In genomic region chr10:98494354-98494753, GRCm38 (mm10) we compare ENCODE assay signal across 8 mouse cellular contexts.
A peak's percentile ranks its signal among the peaks of the same experiment; 100 is the strongest.
DNase-seq lines count a peak whose midpoint lies in the region; ATAC-seq and TF ChIP-seq lines count a peak whose summit lies in the region.

No protein-coding gene starts in this region.

- no peak overlapping the region for H3K9ac ChIP-seq in ES-Bruce4 (ENCODE audit: low read depth, poor library complexity, severe bottlenecking)
- no peak overlapping the region for H3K9ac ChIP-seq in lung, postnatal 0 days (replicated peaks; ENCODE audit: low read depth)

- peak; percentile 57 for DNase-seq in forebrain, embryonic 10.5 days (ENCODE audit: extremely low spot score, low spot score)
- peak; percentile 67 to 74 for DNase-seq in heart, postnatal 36 days
- peak; percentile 50 to 55 for DNase-seq in layer of hippocampus, adult 8-10 months (ENCODE audit: low spot score in 2 of 2)
- peak; percentile 82 for DNase-seq in lung, postnatal 0 days (ENCODE audit: low spot score)
- peak; percentile 76 for DNase-seq in retina, embryonic 14.5 days (ENCODE audit: low spot score)
- peak; percentile 75 for DNase-seq in thymus, postnatal 4 days

- H3K27ac ChIP-seq in ES-Bruce4 (ENCODE audit: insufficient read depth, low read length), result no peak overlapping the region
- no peak overlapping the region for H3K27ac ChIP-seq in bone marrow, adult 2 months (ENCODE audit: control insufficient read depth, insufficient read depth, low read depth, low read length, poor library complexity)
- H3K27ac ChIP-seq in forebrain, embryonic 10.5 days, result no peak overlapping the region
- no peak overlapping the region for H3K27ac ChIP-seq in lung, postnatal 0 days (ENCODE audit: low read length)

- H3K4me1 ChIP-seq in ES-Bruce4 (ENCODE audit: control insufficient read depth, insufficient read depth, low read length), result no peaks in the 10 kb centered on the region
- H3K4me1 ChIP-seq in bone marrow, adult 2 months (ENCODE audit: control insufficient read depth, insufficient read depth, low read length), result no peaks in the 10 kb centered on the region
- H3K4me1 ChIP-seq in forebrain, embryonic 10.5 days, result no peaks in the 10 kb centered on the region
- H3K4me1 ChIP-seq in lung, postnatal 0 days (ENCODE audit: insufficient read depth, low read depth, low read length), result no peaks in the 10 kb centered on the region

- intact Hi-C loops in heart, postnatal 36 days (cut with DNase I), result loop anchor here (1.0 to 10.0 kb wide), 3 partner anchors 418 to 591 kb away; partner anchors contain the start of gene Atp2b1

- no peaks in the 10 kb centered on the region for H3K9me3 ChIP-seq in ES-Bruce4 (replicated peaks; ENCODE audit: control insufficient read depth, insufficient read depth, low read length, poor library complexity, severe bottlenecking)
- H3K9me3 ChIP-seq in forebrain, embryonic 10.5 days, result no peaks in the 10 kb centered on the region
- H3K9me3 ChIP-seq in lung, postnatal 0 days (ENCODE audit: low read length), result no peaks in the 10 kb centered on the region

- H3K4me2 ChIP-seq in lung, postnatal 0 days (replicated peaks; ENCODE audit: low read depth, low read length), result no peak overlapping the region

- no peak for TF ChIP-seq POLR2A in ES-Bruce4 (IDR thresholded peaks at IDR 0.05; ENCODE audit: insufficient read depth, low read length)
- no peak for TF ChIP-seq POLR2A in bone marrow, adult 2 months (IDR thresholded peaks at IDR 0.05; ENCODE audit: borderline replicate concordance, control insufficient read depth, low read depth, low read length)

- no peak for TF ChIP-seq EP300 in ES-Bruce4 (IDR thresholded peaks at IDR 0.05; ENCODE audit: insufficient read depth, low read depth, low read length)
- no peak for TF ChIP-seq EP300 in lung, postnatal 0 days (IDR thresholded peaks at IDR 0.05)

- no peak overlapping the region for H3K4me3 ChIP-seq in ES-Bruce4 (ENCODE audit: low read depth, low read length)
- no peak overlapping the region for H3K4me3 ChIP-seq in bone marrow, adult 2 months (replicated peaks; ENCODE audit: control insufficient read depth, low read depth, low read length)
- no peak overlapping the region for H3K4me3 ChIP-seq in forebrain, embryonic 10.5 days
- H3K4me3 ChIP-seq in lung, postnatal 0 days (ENCODE audit: low read depth, low read length), result no peak overlapping the region

- ATAC-seq in lung, postnatal 0 days, result peak; percentile 68

- no peaks in the 10 kb centered on the region for H3K36me3 ChIP-seq in ES-Bruce4 (ENCODE audit: control insufficient read depth, insufficient read depth, low read length, poor library complexity, severe bottlenecking)
- no peaks in the 10 kb centered on the region for H3K36me3 ChIP-seq in forebrain, embryonic 10.5 days (replicated peaks)
- H3K36me3 ChIP-seq in lung, postnatal 0 days (ENCODE audit: insufficient read depth, low read length), result no peaks in the 10 kb centered on the region

- 3% methylated on average over 8 of the region's 8 CpGs for WGBS in bone marrow, adult 2 months
- WGBS in forebrain, embryonic 10.5 days, result 15% methylated on average over 8 of the region's 8 CpGs
- WGBS in lung, postnatal 0 days, result 19% methylated on average over 8 of the region's 8 CpGs

- H3K27me3 ChIP-seq in ES-Bruce4 (ENCODE audit: control insufficient read depth, insufficient read depth, low read length, poor library complexity, severe bottlenecking), result no peaks in the 10 kb centered on the region
- no peaks in the 10 kb centered on the region for H3K27me3 ChIP-seq in forebrain, embryonic 10.5 days (ENCODE audit: poor library complexity, severe bottlenecking)
- H3K27me3 ChIP-seq in lung, postnatal 0 days (replicated peaks; ENCODE audit: insufficient read depth, low read length), result no peaks in the 10 kb centered on the region

- TF ChIP-seq CTCF in ES-Bruce4 (IDR thresholded peaks at IDR 0.05; ENCODE audit: low read depth, low read length), result peak; percentile 75
- peak; percentile 84 for TF ChIP-seq CTCF in bone marrow, adult 2 months (IDR thresholded peaks at IDR 0.05; ENCODE audit: control insufficient read depth, insufficient read depth, low read length)
- TF ChIP-seq CTCF in lung, postnatal 0 days (IDR thresholded peaks at IDR 0.05), result peak; percentile 87
